Mouse (Mus musculus) embryonic facial prominence, embryonic 11.5 days (tissue): ENCODE results near the gene Cd96. TPM values are rescaled to one million over a fixed set of nuclear protein-coding genes. Genes with fewer than 3 reads are reported as not detected.

Experiments
- ATAC-seq: fragments of 200-750 bp; cut with Nextera tagmentation; replicated peaks from 2 replicates; pipeline ENCODE4 v1.8.0; 2017; ENCODE audit warnings: low read depth; ENCODE audit not compliant: insufficient number of reproducible peaks, low FRiP score, low TSS enrichment
- DNase-seq: peaks from one replicate; pipeline ENCODE4 v3.0.0-alpha.2; 2015; ENCODE audit warnings: low spot score
- H3K27ac ChIP-seq: fragments of 300-500 bp; sonication (generic); replicated peaks from 2 replicates; pipeline ENCODE4 v1.5.1; 2014; ENCODE audit warnings: mild to moderate bottlenecking, low read depth, low read length, control low read depth
- H3K27me3 ChIP-seq: fragments of 300-500 bp; sonication (generic); 2 replicates; pipeline ENCODE4 v1.6.1; 2014; ENCODE audit warnings: mild to moderate bottlenecking, low read length, moderate library complexity, mixed read lengths; ENCODE audit not compliant: control insufficient read depth, insufficient read depth
- H3K36me3 ChIP-seq: fragments of 300-500 bp; sonication (generic); replicated peaks from 2 replicates; pipeline ENCODE4 v1.6.1; 2014; ENCODE audit warnings: low read depth, mild to moderate bottlenecking, low read length, moderate library complexity, mixed read lengths; ENCODE audit not compliant: control insufficient read depth, insufficient read depth
- H3K4me1 ChIP-seq: fragments of 300-500 bp; sonication (generic); 2 replicates; pipeline ENCODE4 v1.6.1; 2014; ENCODE audit warnings: low read length, mixed read lengths; ENCODE audit not compliant: control insufficient read depth, insufficient read depth
- H3K4me2 ChIP-seq: fragments of 300-500 bp; sonication (generic); 2 replicates; pipeline ENCODE4 v1.6.1; 2014; ENCODE audit warnings: low read depth, mild to moderate bottlenecking, control low read depth, low read length, moderate library complexity
- H3K4me3 ChIP-seq: fragments of 300-500 bp; sonication (generic); 2 replicates; pipeline ENCODE4 v1.5.1; 2014; ENCODE audit warnings: low read depth, low read length, control low read depth
- H3K9ac ChIP-seq: fragments of 300-500 bp; sonication (generic); replicated peaks from 2 replicates; pipeline ENCODE4 v1.6.1; 2014; ENCODE audit warnings: mild to moderate bottlenecking, control low read depth, low read length
- H3K9me3 ChIP-seq: fragments of 300-500 bp; sonication (generic); replicated peaks from 2 replicates; pipeline ENCODE4 v1.6.1; 2016; ENCODE audit warnings: mild to moderate bottlenecking, low read length, inconsistent platforms, mixed read lengths; ENCODE audit not compliant: control insufficient read depth
- WGBS: fragments of 180-500 bp; shearing (Covaris S2); extraction: QIAGEN DNeasy Blood & Tissue Kit; methylation state at CpG from one replicate; pipeline ENCODE4 v1.1.7; 2014; 5-methylcytosine and 5-hydroxymethylcytosine counted together
- polyA plus RNA-seq: library from polyadenylated mRNA; unstranded; fragments of >200 nt; fragmentation: Nextera tagmentation; extraction: Ambion mirVana; gene quantifications from 2 replicates; pipeline ENCODE4 v1.2.1, GENCODE M21; 2014

Cd96 gene
- polyA plus RNA-seq, 1 experiment from 2014 or later = not detected

- DNase-seq (no peak), ATAC-seq (no peak)
- H3K9me3 ChIP-seq = no peaks in the 10 kb centered on the region
- no peak overlapping the region for H3K27ac ChIP-seq
- H3K4me3 ChIP-seq = no peak overlapping the region
- WGBS = 82% methylated on average over 9 of the region's 9 CpGs
- no peaks in the 10 kb centered on the region for H3K27me3 ChIP-seq
- H3K9ac ChIP-seq = no peak overlapping the region
- H3K4me1 ChIP-seq = no peaks in the 10 kb centered on the region
- H3K36me3 ChIP-seq = no peaks in the 10 kb centered on the region
- H3K4me2 ChIP-seq = no peak overlapping the region
These were observed 86.2 kb downstream of the Cd96 start for GRCm38 (mm10) chr16:46033896-46034295.

DNA sequence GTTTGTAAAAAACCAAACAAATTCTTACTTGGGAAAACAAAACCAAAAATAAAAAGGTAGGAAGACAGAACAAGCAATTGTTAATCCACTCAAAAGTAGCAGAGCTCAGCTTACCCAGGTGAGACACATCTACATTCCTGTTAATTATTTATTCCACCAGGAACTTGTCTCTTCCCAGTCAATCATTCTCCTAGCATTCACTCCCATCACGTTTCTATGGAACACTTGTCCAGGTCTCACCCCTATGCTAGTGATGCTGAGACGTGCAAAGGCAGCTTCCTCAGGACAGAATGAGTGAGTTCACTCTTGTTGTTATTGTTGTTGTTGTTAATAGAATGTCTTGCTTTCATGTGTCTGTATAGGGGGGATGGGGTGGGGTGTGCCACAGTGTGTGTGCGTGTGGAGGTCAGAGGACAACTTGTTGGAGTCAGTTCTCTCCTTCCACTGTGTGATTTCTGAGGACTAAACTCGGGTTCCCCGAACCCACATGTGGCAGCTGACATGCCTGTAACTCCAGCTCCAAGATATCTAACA is 97.0 kb downstream of the Cd96 start:
- no peak overlapping the region for H3K4me2 ChIP-seq
- no peak overlapping the region for H3K27ac ChIP-seq
- DNase-seq = no peak
- ATAC-seq = 0 out of 2 replicates have a peak, but pooled peaks have one; percentile 34
- H3K9ac ChIP-seq = no peak overlapping the region
- H3K4me1 ChIP-seq = no peaks in the 10 kb centered on the region
- H3K4me3 ChIP-seq = no peak overlapping the region
- 70% methylated on average over 5 of the region's 5 CpGs for WGBS
- no peaks in the 10 kb centered on the region for H3K9me3 ChIP-seq
- no peaks in the 10 kb centered on the region for H3K27me3 ChIP-seq
- H3K36me3 ChIP-seq = no peaks in the 10 kb centered on the region

- no peaks in the 10 kb centered on the region for H3K4me1 ChIP-seq
- no peaks in the 10 kb centered on the region for H3K9me3 ChIP-seq
- H3K27me3 ChIP-seq = no peaks in the 10 kb centered on the region
- peak; percentile 78 for ATAC-seq
- H3K4me2 ChIP-seq = no peak overlapping the region
- H3K36me3 ChIP-seq = no peaks in the 10 kb centered on the region
- 54% methylated on average over 5 of the region's 5 CpGs for WGBS
- no peak overlapping the region for H3K9ac ChIP-seq
- no peak overlapping the region for H3K4me3 ChIP-seq
- peak; percentile 83 for DNase-seq
- no peak overlapping the region for H3K27ac ChIP-seq
These were observed 97.7 kb downstream of the Cd96 start for GRCm38 (mm10) chr16:46022189-46022928.

- ATAC-seq = no peak
- WGBS = 74% methylated on average over 2 of the region's 2 CpGs
These were observed 98.7 kb downstream of the Cd96 start for GRCm38 (mm10) chr16:46021302-46021701.

GRCm38 (mm10) chr16:46020396-46020795 is 99.7 kb downstream of the Cd96 start:
- WGBS = 84% methylated on average over 2 of the region's 2 CpGs
- H3K4me1 ChIP-seq = no peaks in the 10 kb centered on the region
- H3K4me2 ChIP-seq = no peak overlapping the region
- no peaks in the 10 kb centered on the region for H3K27me3 ChIP-seq
- H3K9ac ChIP-seq = no peak overlapping the region
- no peak overlapping the region for H3K27ac ChIP-seq
- no peaks in the 10 kb centered on the region for H3K36me3 ChIP-seq
- no peak for ATAC-seq
- no peaks in the 10 kb centered on the region for H3K9me3 ChIP-seq
- DNase-seq = no peak
- no peak overlapping the region for H3K4me3 ChIP-seq

More at GRCm38 (mm10) chr16:46021302-46021701, 98.7 kb downstream of the Cd96 start:
- Histone ChIP-seq H3K4me2 (no peak overlapping the region), H3K4me1 (no peaks in the 10 kb centered on the region), H3K9ac (no peak overlapping the region), H3K4me3 (no peak overlapping the region), H3K9me3 (no peaks in the 10 kb centered on the region), H3K27ac (no peak overlapping the region), H3K36me3 (no peaks in the 10 kb centered on the region), H3K27me3 (no peaks in the 10 kb centered on the region)
- no peak for DNase-seq

GRCm38 (mm10) chr16:46019799-46020198 is 100.3 kb downstream of the Cd96 start:
- no peak overlapping the region for H3K27ac ChIP-seq
- ATAC-seq = no peak
- no peaks in the 10 kb centered on the region for H3K27me3 ChIP-seq
- WGBS = 84% methylated on average over 4 of the region's 4 CpGs
- H3K4me1 ChIP-seq = no peaks in the 10 kb centered on the region
- no peak overlapping the region for H3K4me3 ChIP-seq
- no peak overlapping the region for H3K9ac ChIP-seq
- H3K36me3 ChIP-seq = no peaks in the 10 kb centered on the region
- H3K9me3 ChIP-seq = no peaks in the 10 kb centered on the region
- H3K4me2 ChIP-seq = no peak overlapping the region
- no peak for DNase-seq

- no peaks in the 10 kb centered on the region for H3K27me3 ChIP-seq
- H3K27ac ChIP-seq = no peak overlapping the region
- no peak for ATAC-seq
- H3K4me3 ChIP-seq = no peak overlapping the region
- 67% methylated on average over 1 of the region's 1 CpGs for WGBS
- no peaks in the 10 kb centered on the region for H3K9me3 ChIP-seq
- no peak overlapping the region for H3K4me2 ChIP-seq
- no peak for DNase-seq
- no peak overlapping the region for H3K9ac ChIP-seq
- H3K4me1 ChIP-seq = no peaks in the 10 kb centered on the region
- no peaks in the 10 kb centered on the region for H3K36me3 ChIP-seq
These were observed 100.7 kb downstream of the Cd96 start for GRCm38 (mm10) chr16:46019359-46019758.

GRCm38 (mm10) chr16:46011696-46012095 is 108.4 kb downstream of the Cd96 start:
- Histone ChIP-seq H3K27me3 (no peaks in the 10 kb centered on the region), H3K9me3 (no peaks in the 10 kb centered on the region), H3K4me2 (no peak overlapping the region), H3K27ac (no peak overlapping the region), H3K4me3 (no peak overlapping the region), H3K9ac (no peak overlapping the region), H3K4me1 (no peaks in the 10 kb centered on the region), H3K36me3 (no peaks in the 10 kb centered on the region)
- WGBS = 85% methylated on average over 1 of the region's 1 CpGs
- ATAC-seq (no peak), DNase-seq (no peak)
